In the genomic region with DNA sequence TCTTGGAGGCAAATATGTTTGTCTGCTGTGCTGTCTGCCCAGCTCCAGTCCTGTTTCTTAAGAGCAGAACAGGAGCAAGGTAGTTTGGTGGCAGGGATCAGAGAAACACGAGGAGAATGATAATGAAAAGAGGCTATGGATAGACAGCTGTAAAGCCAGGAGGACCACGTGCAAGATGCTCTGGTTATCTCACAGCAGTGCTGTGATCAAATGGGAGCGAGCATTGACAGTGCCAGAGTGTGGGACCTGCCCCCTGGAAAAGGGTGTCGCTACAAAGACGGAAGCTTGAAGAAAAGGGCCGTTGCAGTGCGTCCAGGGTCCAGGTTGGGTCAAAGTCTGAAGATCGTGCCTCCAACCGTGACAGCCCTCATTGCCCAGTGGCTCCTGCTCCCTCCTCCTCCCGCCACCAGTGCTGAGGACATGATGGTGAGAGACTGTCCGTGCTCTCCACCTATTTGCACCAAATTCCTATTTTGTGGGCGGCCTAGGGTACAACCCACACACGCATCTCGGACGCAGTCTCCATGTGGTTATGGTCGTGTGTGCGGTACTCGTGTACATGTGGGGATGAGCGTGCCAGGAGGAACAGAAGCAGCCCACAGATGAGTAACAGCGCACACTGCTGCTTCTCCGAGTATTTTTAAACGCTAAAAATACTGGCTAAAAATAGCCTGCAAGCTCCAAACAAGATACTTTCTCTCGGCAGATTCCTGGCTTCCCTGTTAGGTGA, we compare ENCODE assay signal across 7 mouse cellular contexts. TPM values are rescaled to one million over a fixed set of nuclear protein-coding genes. Genes with fewer than 3 reads are reported as not detected.
DNase-seq lines count a peak whose midpoint lies in the region; ATAC-seq and TF ChIP-seq lines count a peak whose summit lies in the region.

No protein-coding gene starts in this region.

- peak overlapping the region; percentile 98 for H3K4me2 ChIP-seq in forebrain, embryonic 15.5 days (replicated peaks)
- peak overlapping the region; percentile 76 for H3K4me2 ChIP-seq in liver, embryonic 14.5 days (ENCODE audit: low read depth)

- no peak for TF ChIP-seq CTCF in liver, embryonic 14.5 days (IDR thresholded peaks at IDR 0.05; ENCODE audit: low read depth)

- H3K27me3 ChIP-seq in forebrain, embryonic 15.5 days: peaks cover 15% of the 10 kb centered on the region; the same call in 1 of the 2 replicates
- peaks cover 10% of the 10 kb centered on the region for H3K27me3 ChIP-seq in liver, embryonic 14.5 days (ENCODE audit: control insufficient read depth, insufficient read depth, low read length)

- 10% methylated on average over 23 of the region's 23 CpGs for WGBS in forebrain, embryonic 15.5 days
- WGBS in liver, embryonic 14.5 days (ENCODE audit: insufficient replicate concordance): 8% methylated on average over 23 of the region's 23 CpGs

- H3K36me3 ChIP-seq in forebrain, embryonic 15.5 days: no peaks in the 10 kb centered on the region
- H3K36me3 ChIP-seq in liver, embryonic 14.5 days (replicated peaks; ENCODE audit: control insufficient read depth, insufficient read depth, low read depth): no peaks in the 10 kb centered on the region

- no peak for ATAC-seq in forebrain, embryonic 15.5 days (replicated peaks)
- no peak for ATAC-seq in liver, embryonic 14.5 days (ENCODE audit: insufficient read depth)

- DNase-seq in right cerebral cortex, adult 2 months (ENCODE audit: low spot score in 2 of 2): peak; percentile 83 to 86
- DNase-seq in right cerebral cortex, postnatal 4 days: no peak
- DNase-seq in kidney, adult 18-20 months: peak; percentile 83
- no peak for DNase-seq in liver, embryonic 14.5 days (ENCODE audit: low read depth in 3 of 3, low spot score in 3 of 3)
- peak; percentile 95 for DNase-seq in telencephalon, adult 2 months (ENCODE audit: low read depth, low spot score)
- no peak for DNase-seq in Muller cell, postnatal 12 days (ENCODE audit: inconsistent ontology term)

- peaks cover 43% of the 10 kb centered on the region for H3K4me1 ChIP-seq in forebrain, embryonic 15.5 days
- H3K4me1 ChIP-seq in liver, embryonic 14.5 days (replicated peaks; ENCODE audit: control insufficient read depth in 2 of 2, insufficient read depth in 2 of 2, low read length in 1 of 2): peaks cover 8 to 12% of the 10 kb centered on the region in 2 experiments

- no peak overlapping the region for H3K9ac ChIP-seq in forebrain, embryonic 15.5 days (replicated peaks)
- no peak overlapping the region for H3K9ac ChIP-seq in liver, embryonic 14.5 days (replicated peaks)

- H3K27ac ChIP-seq in forebrain, embryonic 15.5 days (replicated peaks): 0 out of 2 replicates have a peak overlapping the region, but pooled peaks have one; percentile 41
- H3K27ac ChIP-seq in liver, embryonic 14.5 days: no peak overlapping the region

- peak overlapping the region; percentile 50 for H3K4me3 ChIP-seq in forebrain, embryonic 15.5 days
- H3K4me3 ChIP-seq in liver, embryonic 14.5 days (ENCODE audit: insufficient read depth in 1 of 2, low read depth in 2 of 2, low read length in 2 of 2): peak overlapping the region; percentile 7 to 38; a peak in 2 of 4 replicates

- H3K9me3 ChIP-seq in forebrain, embryonic 15.5 days: no peaks in the 10 kb centered on the region
- no peaks in the 10 kb centered on the region for H3K9me3 ChIP-seq in liver, embryonic 14.5 days (ENCODE audit: control insufficient read depth, low read length)

- no peak for TF ChIP-seq EP300 in liver, embryonic 14.5 days (IDR thresholded peaks at IDR 0.05; ENCODE audit: low read depth)

RNA-seq across cellular contexts. Expression of a gene that starts 16.7 kb away (rescaled TPM):
- polyA plus RNA-seq in forebrain, embryonic 15.5 days (2015; fragmentation: Nextera tagmentation; extraction: Ambion mirVana): 9.0 and 10.0 TPM in 2 replicates
- polyA plus RNA-seq in liver, embryonic 14.5 days (2012; rRNA removed): 0.27 TPM in 2 replicates
- polyA plus RNA-seq in liver, embryonic 14.5 days (2014; fragmentation: Nextera tagmentation; extraction: Ambion mirVana): 1.6 and 2.0 TPM in 2 replicates

RNA-seq across cellular contexts. Expression of a gene that starts 18.0 kb away (rescaled TPM):
- polyA plus RNA-seq in forebrain, embryonic 15.5 days (2015; fragmentation: Nextera tagmentation; extraction: Ambion mirVana): 0.18 and 0.23 TPM in 2 replicates
- polyA plus RNA-seq in liver, embryonic 14.5 days (2012; rRNA removed): not detected in 2 replicates
- not detected in 2 replicates for polyA plus RNA-seq in liver, embryonic 14.5 days (2014; fragmentation: Nextera tagmentation; extraction: Ambion mirVana)

RNA-seq across cellular contexts. Expression of a gene that starts 23.5 kb away (rescaled TPM):
- 2.2 and 3.6 TPM in 2 replicates for polyA plus RNA-seq in forebrain, embryonic 15.5 days (2015; fragmentation: Nextera tagmentation; extraction: Ambion mirVana)
- 0.24 and 0.27 TPM in 2 replicates for polyA plus RNA-seq in liver, embryonic 14.5 days (2012; rRNA removed)
- polyA plus RNA-seq in liver, embryonic 14.5 days (2014; fragmentation: Nextera tagmentation; extraction: Ambion mirVana): 0.27 and 0.30 TPM in 2 replicates

RNA-seq across cellular contexts. Expression of a gene that starts 29.7 kb away (rescaled TPM):
- 0.17 and 0.18 TPM in 2 replicates for polyA plus RNA-seq in forebrain, embryonic 15.5 days (2015; fragmentation: Nextera tagmentation; extraction: Ambion mirVana)
- polyA plus RNA-seq in liver, embryonic 14.5 days (2012; rRNA removed): 0.05 and 0.09 TPM in 2 replicates
- polyA plus RNA-seq in liver, embryonic 14.5 days (2014; fragmentation: Nextera tagmentation; extraction: Ambion mirVana): not detected in 2 replicates

RNA-seq across cellular contexts. Expression of a gene that starts 29.8 kb away (rescaled TPM):
- polyA plus RNA-seq in forebrain, embryonic 15.5 days (2015; fragmentation: Nextera tagmentation; extraction: Ambion mirVana): 39.9 and 40.1 TPM in 2 replicates
- 21.9 and 26.2 TPM in 2 replicates for polyA plus RNA-seq in liver, embryonic 14.5 days (2012; rRNA removed)
- 29.4 and 34.3 TPM in 2 replicates for polyA plus RNA-seq in liver, embryonic 14.5 days (2014; fragmentation: Nextera tagmentation; extraction: Ambion mirVana)

Comparison
In these comparisons a context has a peak if more than half of its experiments do, and no peak if none do; other contexts are left out.
1. DNase-seq: peak in right cerebral cortex, adult 2 months (2 of 2), kidney, adult 18-20 months (single experiment) and telencephalon, adult 2 months (single experiment); none in right cerebral cortex, postnatal 4 days (single experiment), liver, embryonic 14.5 days (0 of 3) and Muller cell, postnatal 12 days (single experiment).